In genomic region chr10:69937291-69937921, GRCm38 (mm10) we compare ENCODE assay signal across 22 mouse cellular contexts.
DNase-seq lines count a peak whose midpoint lies in the region; ATAC-seq and TF ChIP-seq lines count a peak whose summit lies in the region.
"Had no signal": no experiment of that assay in that cellular context is flagged by ENCODE, and none has a peak within 500 bp of the region (broad histone marks: within the 10 kb centered on the region; RNA-seq: fewer than 3 reads in every experiment).

No protein-coding gene starts in this region.

- H3K9ac ChIP-seq in intestine, embryonic 16.5 days (ENCODE audit: low read depth, low read length), result no peak overlapping the region
- H3K9ac ChIP-seq in intestine, embryonic 15.5 days, result no peak overlapping the region
- no peak overlapping the region for H3K9ac ChIP-seq in liver, embryonic 16.5 days (ENCODE audit: low read depth, low read length)
- H3K9ac ChIP-seq in liver, embryonic 12.5 days, result no peak overlapping the region
- no peak overlapping the region for H3K9ac ChIP-seq in MEL (ENCODE audit: control insufficient read depth, low read depth, low read length, poor library complexity, severe bottlenecking)
- H3K9ac ChIP-seq in hindbrain, embryonic 16.5 days (ENCODE audit: low read depth, low read length), result no peak overlapping the region
- H3K9ac ChIP-seq: forebrain, embryonic 13.5 days; hindbrain, embryonic 12.5 days; hindbrain, embryonic 15.5 days had no signal

- H3K79me2 ChIP-seq in MEL (ENCODE audit: control insufficient read depth, insufficient read depth, low read length, poor library complexity), result no peaks in the 10 kb centered on the region

- no peaks in the 10 kb centered on the region for H3K36me3 ChIP-seq in intestine, embryonic 16.5 days (ENCODE audit: control insufficient read depth, insufficient read depth, low read length)
- H3K36me3 ChIP-seq in intestine, embryonic 15.5 days, result no peaks in the 10 kb centered on the region
- H3K36me3 ChIP-seq in liver, embryonic 16.5 days (ENCODE audit: control insufficient read depth, insufficient read depth), result peaks cover 4% of the 10 kb centered on the region; the same call in 1 of the 2 replicates
- no peaks in the 10 kb centered on the region for H3K36me3 ChIP-seq in liver, embryonic 12.5 days
- peaks cover 0 to 2% of the 10 kb centered on the region in 2 experiments; a peak in 1 of 4 replicates for H3K36me3 ChIP-seq in MEL (ENCODE audit: control insufficient read depth in 1 of 2, insufficient read depth in 2 of 2, low read length in 2 of 2)
- H3K36me3 ChIP-seq in hindbrain, embryonic 16.5 days (ENCODE audit: control insufficient read depth, insufficient read depth, low read length), result peaks cover 6% of the 10 kb centered on the region; the same call in 1 of the 2 replicates

- WGBS in intestine, embryonic 16.5 days, result 89% methylated on average over 7 of the region's 7 CpGs
- 85% methylated on average over 7 of the region's 7 CpGs for WGBS in intestine, embryonic 15.5 days
- WGBS in liver, embryonic 16.5 days (ENCODE audit: insufficient replicate concordance), result 61% methylated on average over 7 of the region's 7 CpGs
- WGBS in liver, embryonic 12.5 days (ENCODE audit: insufficient replicate concordance), result 69% methylated on average over 7 of the region's 7 CpGs
- 90% methylated on average over 7 of the region's 7 CpGs for WGBS in hindbrain, embryonic 16.5 days

- no peak for TF ChIP-seq EP300 in MEL (IDR thresholded peaks at IDR 0.05; ENCODE audit: low read depth in 1 of 2, low read length in 2 of 2)

- no peaks in the 10 kb centered on the region for H3K9me3 ChIP-seq in intestine, embryonic 16.5 days (ENCODE audit: control insufficient read depth, low read length)
- no peaks in the 10 kb centered on the region for H3K9me3 ChIP-seq in intestine, embryonic 15.5 days
- no peaks in the 10 kb centered on the region for H3K9me3 ChIP-seq in liver, embryonic 16.5 days (replicated peaks; ENCODE audit: control insufficient read depth, low read length)
- no peaks in the 10 kb centered on the region for H3K9me3 ChIP-seq in liver, embryonic 12.5 days (replicated peaks)
- H3K9me3 ChIP-seq in MEL (replicated peaks; ENCODE audit: insufficient read depth, low read length), result no peaks in the 10 kb centered on the region
- H3K9me3 ChIP-seq in hindbrain, embryonic 16.5 days (ENCODE audit: control insufficient read depth, low read length), result no peaks in the 10 kb centered on the region
- H3K9me3 ChIP-seq: forebrain, embryonic 10.5 days; forebrain, embryonic 13.5 days; hindbrain, embryonic 12.5 days; hindbrain, embryonic 15.5 days had no signal

- DNase-seq in MEL (ENCODE audit: low read depth, low spot score), result no peak
- no peak for DNase-seq in thymus, postnatal 0 days (ENCODE audit: low spot score)
- DNase-seq: adrenal gland, adult 8-10 months; adrenal gland, postnatal 25 days; cerebellum, adult 18-20 months; cerebellum, adult 9-10 months; cerebellum, postnatal 14 days; gastrocnemius, postnatal 10 days; gastrocnemius, postnatal 36 days; heart, adult 11 months had no signal

- TF ChIP-seq POLR2A in MEL (IDR thresholded peaks at IDR 0.05; ENCODE audit: control insufficient read depth in 1 of 2, insufficient read depth in 1 of 2, low read depth in 1 of 2, low read length in 2 of 2, poor library complexity in 1 of 2), result no peak

- ATAC-seq in intestine, embryonic 16.5 days, result peak; percentile 27; the same call in 1 of the 2 replicates
- no peak for ATAC-seq in intestine, embryonic 15.5 days
- ATAC-seq in liver, embryonic 16.5 days (ENCODE audit: low read depth), result peak; percentile 62; the same call in 1 of the 2 replicates
- no peak for ATAC-seq in liver, embryonic 12.5 days
- ATAC-seq in hindbrain, embryonic 16.5 days, result no peak
- ATAC-seq: activated CD4-positive, CD25-positive, alpha-beta regulatory T cell, adult 4 months; forebrain, embryonic 16.5 days had no signal

- 0 out of 2 replicates have a peak, but pooled peaks cover 4% of the 10 kb centered on the region for H3K4me1 ChIP-seq in intestine, embryonic 16.5 days (ENCODE audit: control insufficient read depth, insufficient read depth, low read length)
- no peaks in the 10 kb centered on the region for H3K4me1 ChIP-seq in intestine, embryonic 15.5 days (replicated peaks)
- H3K4me1 ChIP-seq in liver, embryonic 16.5 days (ENCODE audit: control insufficient read depth, low read depth, low read length), result no peaks in the 10 kb centered on the region
- no peaks in the 10 kb centered on the region for H3K4me1 ChIP-seq in liver, embryonic 12.5 days
- H3K4me1 ChIP-seq in MEL (ENCODE audit: control insufficient read depth in 1 of 2, insufficient read depth in 2 of 2, low read length in 2 of 2), result peaks cover 0 to 2% of the 10 kb centered on the region in 2 experiments; a peak in 2 of 4 replicates
- H3K4me1 ChIP-seq in hindbrain, embryonic 16.5 days (ENCODE audit: control insufficient read depth, insufficient read depth, low read depth, low read length), result no peaks in the 10 kb centered on the region
- H3K4me1 ChIP-seq: forebrain, embryonic 13.5 days; hindbrain, embryonic 15.5 days had no signal

- H3K27ac ChIP-seq in intestine, embryonic 16.5 days (ENCODE audit: low read length), result peak overlapping the region; percentile 30; the same call in 1 of the 2 replicates
- no peak overlapping the region for H3K27ac ChIP-seq in intestine, embryonic 15.5 days
- H3K27ac ChIP-seq in liver, embryonic 16.5 days (ENCODE audit: low read length), result no peak overlapping the region
- no peak overlapping the region for H3K27ac ChIP-seq in liver, embryonic 12.5 days
- H3K27ac ChIP-seq in MEL (ENCODE audit: control insufficient read depth, low read depth, low read length), result no peak overlapping the region
- H3K27ac ChIP-seq in hindbrain, embryonic 16.5 days (ENCODE audit: low read depth, low read length), result no peak overlapping the region
- H3K27ac ChIP-seq: forebrain, embryonic 10.5 days; forebrain, embryonic 13.5 days; hindbrain, embryonic 12.5 days; hindbrain, embryonic 15.5 days had no signal

- H3K4me3 ChIP-seq in intestine, embryonic 16.5 days (ENCODE audit: low read length), result no peak overlapping the region
- H3K4me3 ChIP-seq in intestine, embryonic 15.5 days (replicated peaks), result no peak overlapping the region
- H3K4me3 ChIP-seq in liver, embryonic 16.5 days (ENCODE audit: low read depth, low read length), result no peak overlapping the region
- no peak overlapping the region for H3K4me3 ChIP-seq in liver, embryonic 12.5 days
- no peak overlapping the region for H3K4me3 ChIP-seq in MEL (ENCODE audit: control insufficient read depth in 1 of 2, insufficient read depth in 1 of 2, low read depth in 2 of 2, low read length in 2 of 2)
- no peak overlapping the region for H3K4me3 ChIP-seq in hindbrain, embryonic 16.5 days (ENCODE audit: low read length)
- H3K4me3 ChIP-seq: forebrain, embryonic 10.5 days; forebrain, embryonic 13.5 days; hindbrain, embryonic 12.5 days; hindbrain, embryonic 15.5 days had no signal

- no peak for TF ChIP-seq CTCF in MEL (IDR thresholded peaks at IDR 0.05 in 2 of 3, conservative IDR thresholded peaks at IDR 0.05 in 1 of 3; ENCODE audit: control insufficient read depth in 1 of 3, insufficient read depth in 1 of 3, low read depth in 2 of 3, low read length in 3 of 3, poor library complexity in 1 of 3, severe bottlenecking in 1 of 3)

- no peak for TF ChIP-seq RAD21 in MEL (IDR thresholded peaks at IDR 0.05; ENCODE audit: low read depth, low read length)

- H3K27me3 ChIP-seq in intestine, embryonic 16.5 days (replicated peaks; ENCODE audit: control insufficient read depth, insufficient read depth, low read length), result no peaks in the 10 kb centered on the region
- H3K27me3 ChIP-seq in intestine, embryonic 15.5 days (replicated peaks), result no peaks in the 10 kb centered on the region
- no peaks in the 10 kb centered on the region for H3K27me3 ChIP-seq in liver, embryonic 16.5 days (ENCODE audit: control insufficient read depth, insufficient read depth, low read depth, low read length)
- H3K27me3 ChIP-seq in liver, embryonic 12.5 days (replicated peaks), result no peaks in the 10 kb centered on the region
- H3K27me3 ChIP-seq in MEL (ENCODE audit: control insufficient read depth in 1 of 2, insufficient read depth in 2 of 2, low read length in 2 of 2), result no peaks in the 10 kb centered on the region
- no peaks in the 10 kb centered on the region for H3K27me3 ChIP-seq in hindbrain, embryonic 16.5 days (replicated peaks; ENCODE audit: control insufficient read depth, insufficient read depth, low read length)
- H3K27me3 ChIP-seq: forebrain, embryonic 13.5 days; hindbrain, embryonic 12.5 days; hindbrain, embryonic 15.5 days had no signal

- H3K4me2 ChIP-seq in intestine, embryonic 16.5 days (ENCODE audit: low read depth, low read length), result no peak overlapping the region
- H3K4me2 ChIP-seq in intestine, embryonic 15.5 days (replicated peaks), result no peak overlapping the region
- H3K4me2 ChIP-seq in liver, embryonic 16.5 days (ENCODE audit: low read depth, low read length), result no peak overlapping the region
- H3K4me2 ChIP-seq in liver, embryonic 12.5 days, result no peak overlapping the region
- H3K4me2 ChIP-seq in hindbrain, embryonic 16.5 days (ENCODE audit: low read length), result no peak overlapping the region
- H3K4me2 ChIP-seq: forebrain, embryonic 13.5 days; heart, embryonic 11.5 days; hindbrain, embryonic 12.5 days; hindbrain, embryonic 15.5 days had no signal

TF ChIP-seq in MEL, 35 proteins besides CTCF, POLR2A, EP300 and RAD21:
- TF ChIP-seq POLR2AphosphoS5 (IDR thresholded peaks at IDR 0.05; ENCODE audit: borderline replicate concordance, low read depth, low read length), result no peak
- no peak for TF ChIP-seq MXI1 (IDR thresholded peaks at IDR 0.05; ENCODE audit: low read depth, low read length)
- no peak for TF ChIP-seq HCFC1 (IDR thresholded peaks at IDR 0.05; ENCODE audit: low read depth, low read length)
- 0 out of 2 replicates have a peak, but pooled peaks have one; percentile 37 for TF ChIP-seq MAFK (IDR thresholded peaks at IDR 0.05; ENCODE audit: borderline replicate concordance, low read depth, low read length)

Comparison
In these comparisons a context has a peak if more than half of its experiments do, and no peak if none do; other contexts are left out.
1. ATAC-seq: peak in intestine, embryonic 16.5 days (single experiment) and liver, embryonic 16.5 days (single experiment); none in intestine, embryonic 15.5 days (single experiment), liver, embryonic 12.5 days (single experiment) and hindbrain, embryonic 16.5 days (single experiment).